Mouse (Mus musculus) kidney, adult 9 months (tissue): ENCODE measurements around the gene Dmc1.

ENCODE experiments used
- DNase-seq: peaks from one replicate; pipeline ENCODE4 v3.0.0; 2022

Gene Dmc1

DNA sequence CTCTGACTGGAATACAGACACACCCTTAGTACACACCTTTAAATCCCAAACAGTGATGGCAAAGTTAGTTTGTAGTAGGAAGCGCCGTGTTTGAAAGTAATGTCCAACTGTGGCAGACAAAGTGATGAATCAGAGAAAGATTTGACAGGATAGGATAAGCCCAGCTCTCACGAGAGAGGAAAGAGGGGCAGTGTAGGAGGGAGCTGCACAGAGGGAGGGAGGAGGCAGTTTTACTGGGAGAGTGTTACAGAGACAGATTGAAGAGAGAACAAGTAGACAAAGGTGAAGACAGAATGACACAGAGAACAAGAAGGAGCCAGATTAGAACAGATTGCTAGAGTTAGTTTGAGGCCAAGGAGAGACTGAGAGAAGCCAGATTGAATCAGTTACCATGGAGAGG, 45.3 kb downstream of the Dmc1 start:
- no peak for DNase-seq

DNA sequence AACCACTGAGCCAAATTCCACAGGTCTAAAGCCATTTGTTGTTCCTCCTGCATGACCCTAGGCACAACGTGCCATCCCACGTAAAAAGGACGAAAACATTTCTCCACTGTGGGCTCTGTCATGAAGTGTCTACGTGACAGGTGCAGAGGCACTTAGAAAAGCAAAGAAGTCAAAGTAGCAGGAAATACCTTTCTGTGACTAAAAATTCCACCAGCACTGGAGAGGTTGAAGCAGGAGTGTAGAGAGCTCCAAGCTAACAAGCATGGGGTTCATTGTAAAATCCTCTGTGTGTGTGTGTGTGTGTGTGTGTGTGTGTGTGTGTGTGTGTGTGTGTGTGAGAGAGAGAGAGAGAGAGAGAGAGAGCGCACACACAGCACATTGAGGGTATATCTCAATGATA, 52.3 kb downstream of the Dmc1 start:
- no peak for DNase-seq

DNA sequence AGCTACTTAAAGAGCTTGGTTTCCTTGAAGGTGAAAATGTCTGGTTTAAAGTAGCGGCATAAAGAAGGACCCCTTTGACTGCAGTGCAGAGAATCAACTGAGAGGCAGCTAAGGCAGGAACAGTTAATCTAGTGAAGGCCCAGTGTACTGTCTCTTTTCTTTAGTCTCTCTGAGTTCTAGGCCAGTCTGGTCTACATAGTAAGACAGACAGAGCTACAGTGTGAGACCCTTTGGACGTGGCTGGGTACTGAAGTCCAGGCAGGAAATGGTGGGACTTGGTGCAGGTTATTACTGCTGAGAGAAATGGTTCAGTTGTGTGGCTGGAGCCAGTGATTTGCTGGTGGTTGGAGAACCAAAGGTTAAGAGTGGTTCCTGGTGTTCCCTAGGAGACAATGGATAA, 56.7 kb downstream of the Dmc1 start:
- DNase-seq = no peak

DNA sequence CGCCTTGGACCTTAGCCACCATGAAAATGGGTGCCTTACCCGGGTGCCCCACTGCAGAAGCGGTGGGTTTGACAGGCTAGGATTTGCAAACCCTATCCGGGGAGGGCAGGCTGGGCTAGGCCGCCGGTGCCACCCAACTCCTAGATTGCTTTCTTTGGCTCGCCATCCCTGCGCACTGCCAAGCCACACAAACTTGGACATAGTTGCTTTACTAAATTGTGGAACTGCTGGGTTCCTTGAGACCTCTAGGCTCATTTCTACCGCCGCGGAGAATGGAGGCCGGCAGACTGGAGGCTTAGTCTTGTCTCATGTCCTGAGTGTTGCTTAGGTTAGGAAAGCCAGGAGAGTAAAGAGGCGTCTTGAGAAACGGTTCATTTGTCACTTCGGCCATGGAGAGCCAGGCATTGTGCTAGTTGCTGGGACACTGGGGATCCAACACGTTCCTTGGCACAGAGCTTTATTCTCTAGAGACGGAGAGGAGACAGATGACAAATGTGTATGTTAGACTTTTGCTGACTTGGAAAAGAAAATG, 57.6 kb downstream of the Dmc1 start:
- DNase-seq = no peak

DNA sequence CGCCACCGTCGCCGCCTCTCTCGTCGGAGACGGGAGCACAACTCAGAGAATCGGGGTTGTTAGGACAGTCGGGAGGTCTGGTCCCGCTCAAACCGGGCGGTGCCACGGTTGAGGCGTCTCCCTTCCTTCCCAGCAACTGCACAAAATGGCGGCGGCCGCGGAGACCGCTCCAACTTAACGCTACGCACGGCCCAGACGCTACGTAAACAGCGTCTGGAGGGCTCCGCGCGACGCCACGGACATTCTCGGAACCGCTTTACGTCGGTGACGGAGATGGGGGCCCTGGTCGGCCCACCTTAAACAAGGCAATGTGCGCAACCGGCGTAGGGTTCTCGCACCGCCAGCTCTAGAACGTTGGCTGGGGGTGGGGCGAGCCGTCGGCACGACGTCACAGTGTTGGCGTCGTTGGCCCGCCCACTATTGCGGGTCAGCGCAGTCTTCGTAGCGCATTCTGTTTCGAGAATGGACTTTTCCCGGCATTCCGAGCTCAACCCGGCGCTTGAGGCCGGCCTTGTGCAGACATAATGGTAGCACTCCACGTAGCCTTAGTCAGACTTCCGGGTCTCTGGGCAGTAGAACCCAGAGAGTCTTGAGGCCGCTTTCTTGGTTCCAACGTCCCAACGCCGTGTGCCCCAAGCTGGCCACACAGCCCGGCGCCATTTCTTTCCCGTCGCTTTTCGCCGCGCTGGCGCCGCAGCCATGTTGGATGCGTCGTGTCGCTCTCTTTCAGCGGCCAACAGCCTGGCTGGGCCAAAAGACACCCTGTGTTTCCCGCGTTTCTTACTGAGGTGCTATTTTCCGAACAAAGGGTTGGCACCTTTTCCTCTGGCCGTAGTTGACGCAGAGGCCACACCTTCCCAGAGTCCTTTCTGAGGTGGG, 58.3 kb downstream of the Dmc1 start, which contains the start of gene Ddx17:
Ddx17 (minus strand) TSS at position 332 of the 879 bp plus-strand sequence.
- DNase-seq = peak; percentile 97

DNA sequence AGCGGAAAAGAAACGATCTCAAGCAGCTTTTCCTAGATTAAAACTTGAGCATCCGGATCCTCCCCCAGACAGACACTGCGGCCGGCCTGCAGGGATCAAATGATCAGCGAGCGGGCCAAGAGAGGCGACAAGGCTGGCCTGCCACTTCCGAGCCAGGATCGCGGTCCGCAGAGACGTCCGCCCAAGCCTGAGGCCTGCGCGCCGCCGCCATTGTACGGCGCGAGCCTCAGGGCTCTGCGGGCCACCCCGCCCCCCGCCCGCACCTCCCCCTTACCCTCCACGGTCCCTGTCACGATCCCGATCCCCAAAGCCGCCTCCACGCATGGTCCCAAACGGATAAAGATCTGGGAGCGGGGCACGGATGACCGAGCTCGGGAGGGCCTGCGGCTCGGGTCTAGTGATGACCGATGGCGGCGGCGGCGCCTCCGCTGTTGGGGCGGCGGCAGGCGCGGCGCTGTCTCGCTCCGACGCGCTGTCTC, 58.9 kb downstream of the Dmc1 start:
- DNase-seq = peak; percentile 70

DNA sequence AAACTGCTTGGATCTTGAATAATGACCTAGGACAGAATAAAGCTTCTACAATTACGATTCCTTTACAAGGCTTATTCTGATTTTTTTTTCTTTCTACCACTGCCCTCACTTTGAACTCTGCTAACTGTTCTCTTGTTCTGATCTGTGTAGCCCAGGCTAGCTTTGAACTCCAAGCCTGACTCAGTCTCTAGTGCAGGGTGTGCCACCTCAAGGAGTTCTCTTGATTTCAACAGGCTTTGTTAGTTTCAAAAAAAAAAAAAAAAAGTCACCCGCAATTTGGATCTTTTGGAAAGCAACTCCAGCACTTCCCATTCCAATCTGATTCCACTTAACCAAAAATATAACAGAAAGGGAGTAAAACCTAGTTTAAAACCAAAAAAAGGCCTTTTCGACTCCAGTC, 59.4 kb downstream of the Dmc1 start:
- DNase-seq = no peak

DNA sequence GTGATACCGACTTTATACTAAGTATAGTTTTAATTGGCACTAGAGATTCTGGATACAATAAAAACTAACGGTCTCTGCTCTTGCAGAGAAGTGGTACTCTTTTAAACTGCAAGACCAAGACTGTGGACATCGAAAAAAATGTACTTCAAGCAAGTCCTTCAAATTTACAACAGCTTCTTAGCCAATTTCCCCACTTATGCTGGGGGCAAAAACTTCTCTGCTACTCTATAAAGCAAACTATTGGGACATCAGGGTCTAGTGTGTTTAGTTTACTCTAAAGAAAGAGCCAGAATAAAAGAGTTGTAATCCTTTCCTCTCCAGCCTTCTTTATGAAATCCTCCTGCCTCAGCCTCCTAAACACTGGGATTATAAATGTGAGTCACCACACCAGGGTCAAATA, 60.9 kb downstream of the Dmc1 start:
- DNase-seq = no peak

DNA sequence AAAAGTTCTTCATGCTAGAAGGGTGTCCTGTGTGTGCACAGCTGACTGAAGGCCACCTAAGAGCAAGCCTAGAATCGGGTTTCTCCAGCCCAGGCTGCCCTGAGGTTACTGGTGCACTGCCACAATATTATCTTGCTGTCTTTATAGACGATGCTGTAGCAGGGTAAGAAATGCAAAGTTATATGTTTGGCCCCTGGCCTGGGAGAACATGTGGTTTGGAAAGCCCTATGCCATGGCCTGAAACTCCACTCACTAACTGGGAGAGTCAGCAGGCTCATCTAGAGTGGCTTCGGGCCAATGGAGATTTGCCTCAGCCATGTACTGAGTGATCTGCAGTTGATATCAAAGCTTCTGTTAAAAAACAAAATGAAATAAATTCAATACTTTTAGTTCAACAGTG, 71.1 kb downstream of the Dmc1 start:
- no peak for DNase-seq

DNA sequence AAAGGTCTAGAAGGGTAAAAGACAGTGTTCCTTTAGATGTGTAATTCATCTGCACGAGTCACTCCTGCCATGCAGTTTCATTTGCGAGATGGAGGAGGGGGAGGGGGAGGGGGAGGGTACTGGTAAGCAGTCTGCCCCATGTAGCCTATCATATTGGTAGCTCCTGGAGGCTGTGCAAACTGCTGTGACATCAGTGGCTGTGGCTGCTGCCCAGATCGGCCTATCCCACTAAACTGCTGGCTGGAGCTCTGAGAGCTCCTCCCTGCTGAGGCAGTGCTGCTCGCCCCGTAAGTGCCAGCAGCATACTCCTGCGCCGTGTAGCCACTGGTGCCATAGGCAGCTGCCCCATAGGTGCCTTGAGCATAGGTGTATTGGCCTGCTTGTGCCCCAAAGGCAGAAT, 75.0 kb downstream of the Dmc1 start:
- no peak for DNase-seq

DNA sequence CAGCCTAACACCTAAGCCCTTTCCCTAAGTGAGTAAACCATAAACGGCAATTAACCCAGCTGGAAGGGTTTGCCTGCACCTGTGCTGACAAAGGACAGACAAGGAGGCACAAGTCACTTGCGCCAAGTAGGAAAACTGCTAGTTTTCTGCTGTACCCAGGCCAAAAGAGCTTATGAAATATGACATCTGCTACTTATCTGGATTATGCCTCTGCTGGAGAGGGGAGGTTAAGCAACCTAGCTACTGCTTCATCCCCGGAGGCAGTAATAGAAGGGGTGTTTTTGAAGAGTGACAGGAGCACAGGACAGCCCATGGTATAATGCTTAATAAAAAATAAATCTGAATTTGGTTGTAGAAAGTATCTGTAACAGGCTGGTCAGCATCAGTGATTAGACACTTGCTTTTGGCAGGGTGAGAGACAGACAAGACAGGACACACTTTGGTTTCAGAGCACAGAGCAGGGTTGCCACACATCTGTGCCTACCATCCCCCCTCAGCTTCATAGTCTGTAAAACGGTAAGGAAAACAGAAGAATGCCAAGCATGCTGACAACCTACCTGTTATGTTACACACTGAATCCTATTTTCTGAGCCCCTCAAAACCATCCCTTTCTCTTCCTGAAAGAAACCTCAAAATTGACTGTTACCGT, 76.8 kb downstream of the Dmc1 start:
- no peak for DNase-seq

DNA sequence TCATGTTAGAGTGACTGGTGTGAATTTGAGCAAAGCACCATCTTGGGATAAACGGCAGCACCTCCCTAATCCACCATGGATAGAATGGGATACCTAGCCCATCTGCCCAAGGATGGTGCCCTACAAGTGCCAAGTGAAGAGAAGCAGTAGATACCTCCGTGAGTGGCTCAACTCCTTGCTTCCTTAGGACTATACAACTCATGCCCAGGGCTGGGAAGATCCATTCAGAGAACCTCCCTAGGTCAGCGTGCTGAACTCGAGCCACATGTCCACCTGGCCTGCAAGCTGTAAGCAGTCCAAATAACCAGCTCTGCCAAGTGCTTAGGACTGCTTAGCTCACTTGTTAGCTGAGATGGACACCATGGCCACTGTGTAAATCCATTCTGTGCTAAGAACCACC, 77.7 kb downstream of the Dmc1 start:
- no peak for DNase-seq

DNA sequence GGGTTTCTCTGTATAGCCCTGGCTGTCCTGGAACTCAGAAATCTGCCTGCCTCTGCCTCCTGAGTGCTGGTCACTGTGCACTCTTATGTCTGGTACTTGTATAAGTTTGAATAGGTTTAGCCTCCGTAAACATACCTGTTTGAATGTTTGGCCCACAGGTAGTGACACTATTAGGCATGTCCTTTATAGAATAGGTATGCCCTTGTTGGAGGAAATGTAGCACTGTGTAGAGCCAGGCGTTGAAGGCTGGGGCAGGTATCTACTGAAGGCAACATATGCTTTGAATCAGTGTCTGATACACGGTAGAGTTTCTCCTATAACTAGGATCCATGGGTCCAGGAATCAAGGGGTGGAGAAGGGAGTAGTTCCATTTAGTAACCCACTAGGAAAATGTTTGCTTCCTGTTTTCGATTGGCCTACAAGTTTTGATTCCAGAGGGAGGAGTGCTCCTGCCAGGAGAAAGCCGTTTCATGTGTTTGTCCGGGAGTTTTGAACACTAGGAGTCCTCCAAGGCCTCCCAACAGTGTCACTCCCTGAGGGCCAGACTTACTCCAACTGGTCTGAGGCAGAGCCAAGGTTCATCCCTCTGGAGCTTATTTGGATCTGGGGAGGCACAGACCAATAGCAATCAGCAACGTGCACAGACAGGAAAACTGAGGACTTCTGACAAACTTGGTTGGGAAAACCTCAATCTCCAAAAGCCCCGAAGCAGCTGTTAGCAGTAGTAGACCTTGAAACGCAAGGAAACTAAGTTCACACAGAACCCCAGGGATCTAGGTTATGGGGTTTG, 78.7 kb downstream of the Dmc1 start:
- DNase-seq = no peak

DNA sequence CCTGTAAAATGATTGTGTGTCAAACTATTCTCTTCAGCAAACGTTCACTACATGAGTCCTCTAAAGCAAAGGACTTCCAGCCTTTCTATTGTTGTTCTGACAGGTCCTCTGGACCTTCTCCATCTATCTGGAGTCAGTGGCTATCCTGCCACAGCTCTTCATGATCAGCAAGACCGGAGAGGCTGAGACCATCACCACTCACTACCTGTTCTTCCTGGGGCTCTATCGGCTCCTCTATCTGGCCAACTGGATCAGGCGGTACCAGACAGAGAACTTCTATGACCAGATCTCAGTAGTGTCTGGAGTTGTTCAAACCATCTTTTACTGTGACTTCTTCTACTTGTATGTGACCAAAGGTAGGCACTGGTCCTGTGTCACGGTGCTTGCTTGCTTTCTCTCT, 79.3 kb downstream of the Dmc1 start:
- DNase-seq = no peak

DNA sequence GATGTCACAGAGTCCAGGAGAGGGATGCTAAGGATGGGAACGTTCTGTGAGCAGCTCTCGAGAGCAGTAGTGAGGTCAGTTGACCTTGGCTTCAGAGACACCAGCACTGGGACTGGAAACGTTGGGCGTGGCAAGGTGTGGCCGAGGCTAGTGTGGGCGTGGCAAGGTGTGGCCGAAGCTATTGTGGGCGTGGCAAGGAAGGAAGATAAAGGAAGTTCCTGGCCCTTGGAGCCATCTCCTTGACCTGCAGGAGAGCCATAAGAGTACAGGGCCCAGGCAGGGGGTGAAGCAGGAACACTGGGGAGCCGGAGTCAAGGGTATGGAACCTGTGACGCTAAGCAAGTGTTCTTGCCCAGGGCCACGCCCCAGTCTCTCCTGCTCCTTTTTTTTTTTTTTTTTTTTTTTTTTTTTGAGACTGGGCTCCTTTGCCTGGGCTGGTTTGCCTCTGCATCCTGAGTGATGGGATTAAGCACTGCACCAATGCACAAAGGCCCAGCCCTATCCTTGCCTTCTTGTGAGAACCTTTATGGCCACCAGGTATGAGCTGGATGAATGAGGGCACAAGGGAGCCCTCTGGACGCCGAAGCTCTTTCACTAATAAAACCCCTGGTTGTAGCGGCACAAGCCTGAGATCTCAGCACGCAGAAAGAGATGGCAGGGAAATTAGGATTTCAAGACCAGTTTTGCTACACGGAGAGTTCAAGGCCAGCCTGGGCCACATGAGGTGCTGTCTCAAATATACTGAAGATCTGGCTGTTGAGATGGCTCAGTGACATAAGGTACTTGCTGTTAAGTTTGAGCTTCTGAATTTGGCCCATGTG, 85.3 kb downstream of the Dmc1 start:
- DNase-seq = no peak

DNA sequence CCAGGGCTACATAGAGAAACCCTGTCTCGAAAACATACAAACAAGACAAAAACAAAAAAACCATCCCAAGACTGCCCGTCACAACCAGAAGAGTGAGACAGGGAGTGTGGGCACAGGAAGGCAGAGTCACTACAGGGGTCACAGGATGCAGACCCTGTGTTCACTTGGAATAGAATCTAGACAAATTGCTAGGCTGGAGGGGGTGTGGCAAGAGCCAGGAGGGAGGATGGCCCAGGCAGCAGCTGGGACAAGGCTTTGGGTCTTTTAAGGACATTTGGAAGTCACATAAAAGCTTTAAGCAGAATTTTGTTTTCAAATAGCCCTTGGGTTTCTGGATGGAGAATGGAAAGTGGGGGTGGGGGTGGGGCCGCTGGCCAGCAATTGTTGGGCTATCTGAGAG, 86.3 kb downstream of the Dmc1 start:
- no peak for DNase-seq

DNA sequence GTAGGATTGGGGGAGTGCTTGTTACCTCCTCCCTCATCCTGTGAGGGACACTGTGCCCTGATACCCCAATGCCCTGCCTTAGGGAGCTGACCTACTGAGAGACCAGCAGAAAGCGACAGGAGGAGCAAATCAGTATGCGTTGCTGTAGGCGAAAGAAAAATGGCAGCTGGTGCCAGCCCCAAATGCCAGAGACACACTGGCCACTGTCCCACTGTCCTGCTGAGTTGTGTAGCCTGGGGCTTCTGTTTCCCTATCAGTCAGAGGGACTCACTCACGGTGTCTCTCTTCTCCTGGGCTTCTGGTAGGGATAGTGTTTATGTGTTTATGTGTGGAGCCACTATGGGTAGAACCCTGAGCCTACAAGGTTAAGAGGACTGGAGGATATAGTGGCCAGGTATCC, 87.2 kb downstream of the Dmc1 start:
- DNase-seq = no peak

DNA sequence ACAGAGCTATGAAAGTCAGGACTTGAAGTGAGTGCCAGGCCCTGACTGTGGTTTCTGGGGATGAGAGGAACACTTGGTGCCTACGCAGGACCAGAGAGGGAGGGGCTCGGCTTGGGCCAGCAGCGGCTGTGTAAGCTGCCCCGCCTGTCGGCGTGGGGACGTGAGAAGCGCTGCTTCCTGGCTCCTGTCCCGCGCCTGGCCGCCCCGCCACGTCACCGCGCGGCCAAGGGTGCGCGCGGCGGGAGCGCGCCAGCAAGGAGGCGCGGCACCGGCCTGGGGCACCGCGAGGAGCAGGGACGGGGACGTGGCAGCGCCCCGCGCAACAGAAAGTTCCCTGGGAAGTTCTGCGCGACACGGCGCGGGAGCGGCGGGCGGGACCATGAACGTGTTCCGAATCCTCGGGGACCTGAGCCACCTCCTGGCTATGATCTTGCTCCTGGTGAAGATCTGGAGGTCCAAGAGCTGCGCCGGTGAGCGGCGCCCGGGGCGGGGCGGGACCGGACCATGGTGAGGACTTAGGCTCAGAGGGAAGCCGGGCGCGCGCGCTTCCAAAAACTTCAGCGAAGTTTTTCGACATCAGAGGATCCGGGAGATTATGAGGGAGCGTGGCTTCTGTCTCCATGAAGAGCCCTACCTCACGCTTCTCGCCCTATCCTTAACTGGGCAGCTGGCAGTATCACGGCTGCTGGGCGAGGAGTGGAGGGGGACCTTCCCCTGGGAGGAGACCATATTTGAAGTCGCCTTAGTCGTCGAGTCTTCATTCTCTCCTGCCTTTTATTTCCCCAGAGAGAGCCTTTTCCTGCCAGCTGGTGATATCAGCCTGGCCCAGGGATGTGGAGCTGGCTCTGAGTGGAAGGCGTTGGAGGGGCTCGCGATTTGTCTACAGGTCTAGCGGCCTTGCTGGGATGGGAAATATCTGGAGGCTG, 88.5 kb downstream of the Dmc1 start, which contains the start of gene Kdelr3:
Kdelr3 (plus strand) TSS at position 241 of the 926 bp plus-strand sequence.
- DNase-seq = peak; percentile 41

DNA sequence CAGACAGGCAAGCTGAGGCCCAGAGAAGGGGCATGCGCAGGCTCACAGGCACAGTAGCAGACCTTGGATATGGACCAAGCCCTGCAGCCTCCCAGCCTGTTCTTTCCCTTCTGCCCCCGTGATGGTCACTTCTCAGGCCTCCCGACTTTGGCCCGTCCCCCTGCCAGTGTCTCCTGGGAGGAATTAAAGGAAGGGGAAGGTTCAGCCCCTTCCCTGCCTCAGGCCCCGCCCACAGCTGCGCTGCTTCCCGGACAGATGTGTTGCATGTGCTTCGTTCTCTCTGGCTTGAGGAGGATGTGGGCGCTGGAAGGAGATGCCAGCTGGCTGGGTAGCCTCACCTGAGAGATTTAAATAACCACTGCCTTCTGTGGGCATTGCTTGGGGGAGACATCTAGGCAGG, 91.0 kb downstream of the Dmc1 start:
- no peak for DNase-seq

DNA sequence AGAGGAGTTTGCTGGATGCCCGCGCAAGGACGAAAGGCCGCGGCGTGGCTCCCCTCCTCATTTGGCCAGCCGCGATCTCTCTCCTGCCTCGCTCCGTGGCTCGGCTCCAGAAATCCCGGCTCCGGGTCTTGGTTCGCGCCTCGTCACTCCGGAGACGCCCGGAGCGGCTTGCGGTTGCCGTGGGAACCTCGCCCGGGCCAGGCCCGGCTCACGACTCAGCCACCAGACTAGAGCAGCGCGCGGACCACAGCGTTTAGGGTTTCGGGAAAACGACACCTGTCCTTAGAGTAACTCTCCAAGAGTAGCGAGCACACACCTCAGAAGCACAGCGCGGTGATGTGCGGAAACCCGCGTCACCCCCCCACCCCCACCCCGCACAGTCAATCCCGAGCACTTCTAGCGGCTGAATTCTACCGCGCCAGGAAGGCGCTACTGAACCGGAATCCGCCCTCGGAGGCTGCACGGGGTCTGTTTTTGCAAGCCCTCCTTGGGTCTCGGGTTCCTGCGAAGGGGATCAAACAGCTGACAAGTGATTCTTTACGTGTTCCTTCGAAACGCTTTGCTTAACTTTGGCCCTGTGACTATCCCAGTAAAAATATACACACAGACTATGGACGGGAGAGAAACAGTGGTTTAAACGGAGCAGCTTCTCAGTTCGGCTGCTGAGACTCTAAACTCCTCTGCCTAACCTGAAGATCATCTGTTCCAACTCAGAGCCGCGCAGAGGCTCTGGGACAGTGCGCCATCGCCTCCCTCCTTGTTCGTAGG, 93.2 kb downstream of the Dmc1 start:
- peak; percentile 72 for DNase-seq
